Mouse (Mus musculus) MEL (cell line): ENCODE data around the gene Dnase1l3.

Source experiments
- BHLHE40 ChIP-seq: IDR thresholded peaks from 2 replicates; pipeline ENCODE4 v1.6.1; 2012; ENCODE audit warnings: low read depth, mild to moderate bottlenecking, inconsistent platforms, low read length, improper control_type of control experiment, borderline replicate concordance
- CTCF ChIP-seq, 3 experiments: IDR thresholded peaks in 2 of 3; conservative IDR thresholded peaks in 1 of 3; 2 replicates each; pipeline ENCODE4 v1.5.1; 2011 to 2012; ENCODE audit warnings: low read length in 3 of 3, low read depth in 2 of 3, mild to moderate bottlenecking in 2 of 3, improper control_type of control experiment in 1 of 3, inconsistent platforms in 1 of 3, mixed read lengths in 1 of 3, moderate library complexity in 1 of 3; ENCODE audit not compliant: control insufficient read depth in 1 of 3, insufficient read depth in 1 of 3, poor library complexity in 1 of 3, severe bottlenecking in 1 of 3
- E2F4 ChIP-seq: IDR thresholded peaks from 2 replicates; pipeline ENCODE4 v1.6.1; 2011; ENCODE audit warnings: low read depth, low read length, improper control_type of control experiment, borderline replicate concordance
- EP300 ChIP-seq, 2 experiments: IDR thresholded peaks; 2 replicates each; pipeline ENCODE4 v1.6.1; 2011; ENCODE audit warnings: improper control_type of control experiment in 2 of 2, low read length in 2 of 2, low read depth in 1 of 2, mild to moderate bottlenecking in 1 of 2
- ETS1 ChIP-seq: IDR thresholded peaks from 2 replicates; pipeline ENCODE4 v1.6.1; 2012; ENCODE audit warnings: low read depth, mild to moderate bottlenecking, inconsistent platforms, low read length, improper control_type of control experiment, moderate library complexity
- GATA1 ChIP-seq: IDR thresholded peaks from 2 replicates; pipeline ENCODE4 v1.6.1; 2011; ENCODE audit warnings: low read depth, low read length, improper control_type of control experiment
- HCFC1 ChIP-seq: IDR thresholded peaks from 2 replicates; pipeline ENCODE4 v1.6.1; 2012; ENCODE audit warnings: low read depth, mild to moderate bottlenecking, inconsistent platforms, low read length, improper control_type of control experiment, moderate library complexity
- NELFE ChIP-seq: IDR thresholded peaks from 2 replicates; pipeline ENCODE4 v1.6.1; 2011; ENCODE audit warnings: low read depth, low read length, improper control_type of control experiment
- POLR2A ChIP-seq, 2 experiments: IDR thresholded peaks; 2 replicates each; pipeline ENCODE4 v1.6.1; 2011 to 2012; ENCODE audit warnings: low read length in 2 of 2, mild to moderate bottlenecking in 2 of 2, control low read depth in 1 of 2, improper control_type of control experiment in 1 of 2, low read depth in 1 of 2, moderate library complexity in 1 of 2; ENCODE audit not compliant: control insufficient read depth in 1 of 2, insufficient read depth in 1 of 2, poor library complexity in 1 of 2
- TAL1 ChIP-seq: IDR thresholded peaks from 2 replicates; pipeline ENCODE4 v1.6.1; 2012; ENCODE audit warnings: mild to moderate bottlenecking, inconsistent platforms, low read length, moderate library complexity, mixed read lengths
- ZKSCAN1 ChIP-seq: IDR thresholded peaks from 2 replicates; pipeline ENCODE4 v1.6.1; 2012; ENCODE audit warnings: low read depth, mild to moderate bottlenecking, inconsistent platforms, low read length, improper control_type of control experiment, moderate library complexity

GRCm38 (mm10) chr14:7928362-7928761, 66.0 kb downstream of the Dnase1l3 start:
- TF ChIP-seq CTCF (IDR thresholded peaks at IDR 0.05 in 2 of 3, conservative IDR thresholded peaks at IDR 0.05 in 1 of 3; ENCODE audit: control insufficient read depth in 1 of 3, insufficient read depth in 1 of 3, low read depth in 2 of 3, low read length in 3 of 3, poor library complexity in 1 of 3, severe bottlenecking in 1 of 3): no peak
- TF ChIP-seq NELFE: no peak
- no peak for TF ChIP-seq POLR2A (IDR thresholded peaks at IDR 0.05; ENCODE audit: control insufficient read depth in 1 of 2, insufficient read depth in 1 of 2, low read depth in 1 of 2, low read length in 2 of 2, poor library complexity in 1 of 2)
- no peak for TF ChIP-seq TAL1
- TF ChIP-seq GATA1: no peak
- TF ChIP-seq ETS1: peak; percentile 52; the same call in 1 of the 2 replicates
- TF ChIP-seq HCFC1: no peak
- no peak for TF ChIP-seq BHLHE40
- TF ChIP-seq ZKSCAN1: no peak
- TF ChIP-seq EP300 (IDR thresholded peaks at IDR 0.05; ENCODE audit: low read depth in 1 of 2, low read length in 2 of 2): peak in 1 of 2 experiments; percentile 40; a peak in 1 of 4 replicates
- TF ChIP-seq E2F4: no peak
